Mouse (Mus musculus) ES-E14 (cell line): Measurements from ENCODE around the gene Gm49601. TPM values are rescaled to one million over a fixed set of nuclear protein-coding genes. Genes with fewer than 3 reads are reported as not detected.

Experiments
- DNase-seq: peaks from one replicate; pipeline ENCODE4 v3.0.0-alpha.2; 2013; ENCODE audit warnings: low read depth, low spot score
- H3K27ac ChIP-seq: 2 replicates; pipeline ENCODE4 v1.5.1; 2012; ENCODE audit warnings: low read depth, mild to moderate bottlenecking, low read length, moderate library complexity, mixed read lengths; ENCODE audit not compliant: poor library complexity, insufficient read depth, severe bottlenecking
- H3K36me3 ChIP-seq: 2 replicates; pipeline ENCODE4 v1.6.1; 2012; ENCODE audit warnings: mild to moderate bottlenecking, low read length, moderate library complexity, mixed read lengths; ENCODE audit not compliant: control insufficient read depth, poor library complexity, insufficient read depth, severe bottlenecking
- H3K4me1 ChIP-seq, 2 experiments: fragments of 150-350 bp in 1 of 2; sonication (generic) in 1 of 2; 2 replicates each; pipeline ENCODE4 v1.6.1; 2012; ENCODE audit warnings: low read length in 2 of 2, mild to moderate bottlenecking in 1 of 2, mixed read lengths in 1 of 2; ENCODE audit not compliant: control insufficient read depth in 2 of 2, insufficient read depth in 2 of 2, poor library complexity in 1 of 2
- H3K4me3 ChIP-seq, 2 experiments: fragments of 150-350 bp in 1 of 2; sonication (generic) in 1 of 2; 2 replicates each; pipeline ENCODE4 v1.5.1; 2012; ENCODE audit warnings: low read length in 2 of 2, low read depth in 1 of 2, mild to moderate bottlenecking in 1 of 2, mixed read lengths in 1 of 2; ENCODE audit not compliant: insufficient read depth in 1 of 2, poor library complexity in 1 of 2, severe bottlenecking in 1 of 2
- H3K9ac ChIP-seq: 2 replicates; pipeline ENCODE4 v1.6.1; 2012; ENCODE audit warnings: low read depth, mild to moderate bottlenecking, low read length, mixed read lengths; ENCODE audit not compliant: poor library complexity, insufficient read depth, severe bottlenecking
- H3K9me3 ChIP-seq: fragments of 150-350 bp; sonication (generic); 2 replicates; pipeline ENCODE4 v1.6.1; 2012; ENCODE audit warnings: low read depth, mild to moderate bottlenecking, low read length; ENCODE audit not compliant: control insufficient read depth, insufficient read depth
- CHD2 ChIP-seq: IDR thresholded peaks from 2 replicates; pipeline ENCODE4 v1.6.1; 2014; ENCODE audit warnings: mild to moderate bottlenecking, low read depth, low read length, inconsistent platforms
- HCFC1 ChIP-seq: IDR thresholded peaks from 2 replicates; pipeline ENCODE4 v1.6.1; 2012; ENCODE audit warnings: low read length, inconsistent platforms, borderline replicate concordance; ENCODE audit not compliant: insufficient read depth
- MAFK ChIP-seq: IDR thresholded peaks from 2 replicates; pipeline ENCODE4 v1.6.1; 2014; ENCODE audit warnings: mild to moderate bottlenecking, low read depth, low read length, inconsistent platforms; ENCODE audit not compliant: insufficient read depth
- ZC3H11A ChIP-seq: IDR thresholded peaks from 2 replicates; pipeline ENCODE4 v1.6.1; 2012; ENCODE audit warnings: low read depth, mild to moderate bottlenecking, inconsistent platforms, low read length, borderline replicate concordance
- ZNF384 ChIP-seq: IDR thresholded peaks from 2 replicates; pipeline ENCODE4 v1.6.1; 2012; ENCODE audit warnings: low read depth, low read length, inconsistent platforms
- in situ Hi-C, 2 experiments: fragments of 600-800 bp; cut with MboI; formaldehyde crosslinking; loops; one replicate each; pipeline ENCODE4 v1.15.1; 2025; ENCODE audit warnings: low sequenced_read_pairs in 2 of 2, inconsistent platforms in 1 of 2; ENCODE audit not compliant: unreplicated experiment in 2 of 2
- total RNA-seq: library from RNA; depleted of rRNA; stranded (reverse); fragments of 300-350 nt; gene quantifications from 2 replicates; pipeline ENCODE4 v1.2.3, GENCODE M21; 2012

Gene Gm49601
- total RNA-seq, 1 experiment, result 1.7 TPM

DNA sequence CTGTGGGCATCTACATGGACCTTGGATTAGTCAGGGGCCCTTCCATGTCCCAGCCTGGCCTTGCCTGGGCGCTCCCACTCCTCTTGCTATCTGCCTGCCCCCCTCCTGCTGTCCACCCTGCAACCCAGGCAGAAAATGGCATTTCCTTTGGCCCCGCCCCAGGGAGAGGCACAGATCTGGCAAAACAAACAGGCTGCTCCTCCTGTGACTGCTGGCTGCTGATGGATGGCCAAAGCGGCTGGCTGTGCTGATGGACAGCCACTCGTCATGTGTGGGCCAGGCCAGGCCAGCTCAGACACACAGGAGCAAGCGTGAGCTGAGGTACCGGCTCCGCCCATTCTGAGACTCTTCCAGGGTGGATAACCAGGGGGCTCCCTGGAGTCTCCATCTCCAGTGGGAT, 24.8 kb downstream of the Gm49601 start:
- no peak overlapping the region for H3K9ac ChIP-seq
- DNase-seq, result no peak
- TF ChIP-seq CHD2, result no peak
- no peak for TF ChIP-seq ZNF384
- TF ChIP-seq HCFC1, result no peak
- TF ChIP-seq ZC3H11A, result no peak
- no peak for TF ChIP-seq MAFK
- in situ Hi-C loops, result loop anchor here in 1 of 2 experiments (25.0 kb wide), 1 partner anchor 789 kb away; no protein-coding TSS in a partner anchor
- H3K4me1 ChIP-seq, result no peaks in the 10 kb centered on the region
- H3K27ac ChIP-seq, result no peak overlapping the region
- H3K36me3 ChIP-seq, result no peaks in the 10 kb centered on the region
- H3K9me3 ChIP-seq, result no peaks in the 10 kb centered on the region
- H3K4me3 ChIP-seq, result no peak overlapping the region

DNA sequence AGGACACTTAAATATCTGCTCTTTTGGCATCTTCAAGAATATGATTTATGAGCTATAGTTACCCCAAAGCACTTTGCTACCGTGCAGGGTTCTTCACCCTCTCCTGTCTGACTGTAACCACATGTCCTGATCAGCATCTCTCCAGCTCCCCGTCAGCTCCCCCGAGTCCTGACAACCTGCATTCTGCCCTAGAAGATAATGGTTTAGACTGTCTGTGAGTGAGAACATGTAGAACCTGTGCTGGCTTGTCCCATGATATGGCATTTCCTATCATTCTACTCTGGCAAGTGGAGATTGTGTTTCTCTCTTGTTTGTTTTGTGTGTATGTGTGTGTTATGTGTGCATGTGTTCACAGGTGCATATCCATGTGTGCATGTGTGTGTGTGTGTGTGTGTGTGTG, 28.2 kb downstream of the Gm49601 start:
- TF ChIP-seq ZNF384, result no peak
- TF ChIP-seq MAFK, result no peak
- no peak for TF ChIP-seq HCFC1
- TF ChIP-seq CHD2, result no peak
- TF ChIP-seq ZC3H11A, result no peak
- in situ Hi-C loops, result no loop called here
- H3K9me3 ChIP-seq, result no peaks in the 10 kb centered on the region
- H3K4me3 ChIP-seq, result no peak overlapping the region
- no peaks in the 10 kb centered on the region for H3K4me1 ChIP-seq
- no peak overlapping the region for H3K9ac ChIP-seq
- no peak for DNase-seq
- H3K36me3 ChIP-seq, result no peaks in the 10 kb centered on the region
- no peak overlapping the region for H3K27ac ChIP-seq

DNA sequence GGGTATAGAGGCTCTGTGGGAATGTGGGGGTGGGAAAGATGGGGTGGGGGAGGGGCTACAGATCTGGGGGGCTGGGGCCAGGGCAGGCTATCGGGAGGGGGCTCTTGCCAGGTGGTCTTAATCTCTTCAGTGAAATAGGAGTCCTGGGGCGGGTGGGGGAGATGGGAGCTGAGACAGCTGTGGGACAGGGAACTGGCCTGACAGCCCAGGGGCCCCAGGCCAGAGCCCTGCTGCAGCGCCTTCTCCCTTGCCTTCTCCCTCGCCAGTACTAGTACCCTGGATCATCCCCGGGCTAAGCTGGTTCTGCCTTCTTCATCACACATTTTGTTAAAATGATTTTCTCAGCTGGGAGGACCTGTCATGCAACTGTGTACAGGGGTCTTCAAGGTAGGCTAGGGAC, 30.0 kb downstream of the Gm49601 start:
- H3K9ac ChIP-seq, result no peak overlapping the region
- in situ Hi-C loops, result no loop called here

DNA sequence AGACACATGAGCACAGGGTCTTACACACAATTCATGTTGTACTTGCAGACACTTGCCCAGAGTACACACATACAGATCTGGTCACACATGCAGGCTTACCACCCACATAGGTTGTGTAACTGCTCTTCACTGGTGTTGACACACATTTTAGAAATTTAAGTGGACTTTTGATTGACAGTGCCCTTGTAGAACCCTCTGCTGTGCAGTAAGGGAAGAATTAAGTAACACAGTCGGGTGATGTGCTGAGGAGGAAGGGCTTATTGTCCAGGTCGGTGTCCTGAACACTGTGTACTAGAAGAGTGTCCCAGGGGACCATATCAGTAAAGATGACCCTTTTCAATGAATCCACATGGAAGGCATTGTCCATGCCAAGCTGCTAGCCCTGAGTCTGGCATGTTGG, 32.3 kb downstream of the Gm49601 start:
- Histone ChIP-seq H3K36me3 (no peaks in the 10 kb centered on the region), H3K9me3 (no peaks in the 10 kb centered on the region), H3K4me3 (no peak overlapping the region), H3K9ac (no peak overlapping the region), H3K27ac (no peak overlapping the region), H3K4me1 (peaks cover 0 to 2% of the 10 kb centered on the region in 2 experiments; a peak in 1 of 4 replicates)
- DNase-seq, result no peak
- TF ChIP-seq ZNF384, result no peak
- TF ChIP-seq CHD2, result no peak
- no peak for TF ChIP-seq HCFC1
- TF ChIP-seq ZC3H11A, result no peak
- no peak for TF ChIP-seq MAFK
- in situ Hi-C loops, result no loop called here

More for the DNA sequence above, 30.0 kb downstream of the Gm49601 start:
- H3K4me1 ChIP-seq, result peaks cover 0 to 2% of the 10 kb centered on the region in 2 experiments; a peak in 1 of 4 replicates
- H3K9me3 ChIP-seq, result no peaks in the 10 kb centered on the region
- no peak overlapping the region for H3K4me3 ChIP-seq
- TF ChIP-seq CHD2 (no peak), ZC3H11A (no peak), HCFC1 (no peak), MAFK (no peak)
- no peak for DNase-seq
- H3K27ac ChIP-seq, result no peak overlapping the region
- no peaks in the 10 kb centered on the region for H3K36me3 ChIP-seq
